Mouse (Mus musculus): ENCODE data around the gene Dcakd.

DNA sequence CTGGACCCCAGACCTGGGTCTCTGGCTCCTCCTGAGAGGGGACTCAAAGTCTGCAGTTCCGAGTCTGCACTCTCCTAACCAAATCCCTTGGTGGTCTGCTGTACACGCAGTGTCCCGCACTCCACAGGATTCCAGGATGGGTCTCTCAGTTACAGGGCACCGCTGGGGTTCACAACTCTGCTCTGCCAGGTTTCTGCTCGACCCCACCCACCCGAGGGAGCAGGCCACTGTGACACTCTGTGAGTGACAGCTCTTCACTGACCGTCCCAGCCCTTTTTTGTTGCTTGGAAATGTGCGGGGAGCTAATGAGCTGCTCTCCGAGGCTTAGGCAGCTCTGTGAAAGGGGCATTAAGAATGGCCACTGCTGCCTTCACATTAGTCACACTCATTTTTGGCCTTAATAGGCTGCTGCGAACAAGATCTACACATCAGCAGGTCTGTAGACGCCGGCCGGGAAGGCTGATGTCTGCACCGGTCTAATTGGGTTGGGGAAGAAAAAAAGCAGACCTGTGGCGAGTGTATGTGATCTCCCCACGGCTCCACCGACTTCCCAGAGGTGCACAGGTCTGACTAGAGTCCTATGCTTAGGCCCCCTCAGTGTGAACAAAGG lies 34.6 kb downstream of the Dcakd start:
- no peak for TF ChIP-seq POLR2A (IDR thresholded peaks at IDR 0.05; ENCODE audit: extremely low read depth, insufficient read depth, low read length)
- TF ChIP-seq CTCF (IDR thresholded peaks at IDR 0.05; ENCODE audit: extremely low read depth, insufficient read depth, low read length), result no peak

Data from cortical plate, adult 2 months (tissue).